Mouse (Mus musculus): Measurements from ENCODE around the gene Ifnlr1. TPM values are rescaled to one million over a fixed set of nuclear protein-coding genes. Genes with fewer than 3 reads are reported as not detected.
A peak's percentile ranks its signal among the peaks of the same experiment; 100 is the strongest.

The Ifnlr1 gene
- total RNA-seq, 1 experiment: 3.3 TPM

DNA sequence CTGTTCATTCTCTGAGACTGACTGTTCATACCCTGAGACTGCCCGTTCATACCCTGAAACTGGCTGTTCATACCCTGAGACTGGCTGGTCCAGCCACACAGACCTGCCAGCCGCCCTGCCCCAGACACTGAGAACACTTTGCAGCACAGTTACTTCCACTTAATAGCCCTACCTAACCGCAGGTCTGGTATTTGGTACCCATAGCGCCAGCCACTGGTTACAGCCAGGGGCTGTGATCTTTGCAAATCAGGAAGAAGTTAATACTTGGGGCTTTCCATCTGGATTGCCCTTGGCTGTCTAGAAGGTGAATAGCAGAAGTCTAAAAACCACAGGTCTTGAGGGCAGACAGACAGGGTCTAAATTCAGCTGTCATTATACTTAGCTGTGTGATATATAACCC lies 6.8 kb upstream of the Ifnlr1 start:
- Histone ChIP-seq H3K27ac (ENCODE audit: insufficient read depth, low read depth, low read length, poor library complexity, severe bottlenecking) (no peak overlapping the region), H3K9ac (ENCODE audit: insufficient read depth, low read depth, low read length, poor library complexity, severe bottlenecking) (no peak overlapping the region), H3K36me3 (ENCODE audit: control insufficient read depth, insufficient read depth, low read length, poor library complexity, severe bottlenecking) (no peaks in the 10 kb centered on the region), H3K4me3 (ENCODE audit: insufficient read depth in 1 of 2, low read depth in 1 of 2, low read length in 2 of 2, poor library complexity in 1 of 2, severe bottlenecking in 1 of 2) (no peak overlapping the region), H3K9me3 (ENCODE audit: control insufficient read depth, insufficient read depth, low read depth, low read length) (no peaks in the 10 kb centered on the region), H3K4me1 (ENCODE audit: control insufficient read depth in 2 of 2, insufficient read depth in 2 of 2, low read length in 2 of 2, poor library complexity in 1 of 2) (peaks cover 1 to 11% of the 10 kb centered on the region in 2 experiments; a peak in 2 of 4 replicates)
- in situ Hi-C loops (cut with MboI; ENCODE audit: low sequenced_read_pairs in 2 of 2, unreplicated experiment in 2 of 2): no loop called here
- no peak for DNase-seq (ENCODE audit: low read depth, low spot score)
- TF ChIP-seq MAFK (IDR thresholded peaks at IDR 0.05; ENCODE audit: insufficient read depth, low read depth, low read length) (no peak), ZNF384 (IDR thresholded peaks at IDR 0.05; ENCODE audit: low read depth, low read length) (no peak), CHD2 (IDR thresholded peaks at IDR 0.05; ENCODE audit: low read depth, low read length) (no peak), HCFC1 (IDR thresholded peaks at IDR 0.05; ENCODE audit: borderline replicate concordance, insufficient read depth, low read length) (no peak), ZC3H11A (IDR thresholded peaks at IDR 0.05; ENCODE audit: borderline replicate concordance, low read depth, low read length) (no peak)

DNA sequence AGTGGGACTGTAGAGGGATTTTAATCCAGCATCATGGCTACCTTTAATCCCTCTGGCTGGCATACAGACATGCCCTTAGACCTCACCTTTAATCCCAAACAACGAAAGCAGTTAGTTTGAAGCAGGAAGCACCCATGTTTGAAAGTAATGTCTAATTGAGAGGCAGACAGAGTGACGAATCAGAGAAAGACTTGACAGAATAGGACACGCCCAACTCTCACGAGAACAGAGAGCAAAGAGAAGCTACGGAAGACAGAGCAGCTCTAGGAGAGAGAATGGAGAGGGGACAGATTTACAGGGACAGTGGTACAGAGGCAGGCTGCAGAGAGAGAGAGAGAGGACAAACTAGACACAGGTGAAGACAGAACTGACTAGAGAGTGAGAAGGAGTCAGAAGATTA lies 4.3 kb upstream of the Ifnlr1 start:
- DNase-seq (ENCODE audit: low read depth, low spot score): no peak
- in situ Hi-C loops (cut with MboI; ENCODE audit: low sequenced_read_pairs in 2 of 2, unreplicated experiment in 2 of 2): no loop called here
- TF ChIP-seq CHD2 (IDR thresholded peaks at IDR 0.05; ENCODE audit: low read depth, low read length): peak; percentile 93
- no peak for TF ChIP-seq ZNF384 (IDR thresholded peaks at IDR 0.05; ENCODE audit: low read depth, low read length)
- Histone ChIP-seq H3K9ac (ENCODE audit: insufficient read depth, low read depth, low read length, poor library complexity, severe bottlenecking) (peak overlapping the region; percentile 29; the same call in 1 of the 2 replicates), H3K27ac (ENCODE audit: insufficient read depth, low read depth, low read length, poor library complexity, severe bottlenecking) (no peak overlapping the region; the same call in 1 of the 2 replicates), H3K36me3 (ENCODE audit: control insufficient read depth, insufficient read depth, low read length, poor library complexity, severe bottlenecking) (no peaks in the 10 kb centered on the region), H3K9me3 (ENCODE audit: control insufficient read depth, insufficient read depth, low read depth, low read length) (no peaks in the 10 kb centered on the region), H3K4me3 (ENCODE audit: insufficient read depth in 1 of 2, low read depth in 1 of 2, low read length in 2 of 2, poor library complexity in 1 of 2, severe bottlenecking in 1 of 2) (peak overlapping the region in 1 of 2 experiments; percentile 10; a peak in 1 of 4 replicates), H3K4me1 (ENCODE audit: control insufficient read depth in 2 of 2, insufficient read depth in 2 of 2, low read length in 2 of 2, poor library complexity in 1 of 2) (peaks cover 0 to 2% of the 10 kb centered on the region in 2 experiments; a peak in 1 of 4 replicates)

DNA sequence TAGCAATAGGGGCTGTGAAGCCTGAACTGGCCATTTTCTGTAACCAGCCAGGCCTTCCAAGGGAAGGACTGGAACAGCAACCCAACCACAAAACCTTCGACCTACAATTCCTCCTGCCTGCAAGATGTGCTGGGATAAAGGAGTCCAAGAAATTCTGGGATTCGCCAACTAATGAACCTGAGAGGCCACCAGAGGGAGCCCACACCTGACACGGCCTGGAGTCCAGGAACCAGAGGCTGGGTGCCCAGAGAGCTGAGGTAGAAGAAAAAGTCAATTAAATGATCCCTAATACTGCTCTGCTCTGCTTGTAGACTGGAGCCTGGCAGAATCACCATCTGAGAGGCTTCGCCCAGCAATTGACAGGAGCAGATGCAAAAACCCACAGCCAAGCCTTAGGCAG lies 2.5 kb upstream of the Ifnlr1 start:
- H3K36me3 ChIP-seq (ENCODE audit: control insufficient read depth, insufficient read depth, low read length, poor library complexity, severe bottlenecking): no peaks in the 10 kb centered on the region
- in situ Hi-C loops (cut with MboI; ENCODE audit: low sequenced_read_pairs in 2 of 2, unreplicated experiment in 2 of 2): no loop called here
- no peak for TF ChIP-seq ZC3H11A (IDR thresholded peaks at IDR 0.05; ENCODE audit: borderline replicate concordance, low read depth, low read length)
- no peak overlapping the region for H3K27ac ChIP-seq (ENCODE audit: insufficient read depth, low read depth, low read length, poor library complexity, severe bottlenecking)
- H3K9me3 ChIP-seq (ENCODE audit: control insufficient read depth, insufficient read depth, low read depth, low read length): no peaks in the 10 kb centered on the region
- DNase-seq (ENCODE audit: low read depth, low spot score): peak; percentile 51
- peaks cover 0 to 2% of the 10 kb centered on the region in 2 experiments; a peak in 1 of 4 replicates for H3K4me1 ChIP-seq (ENCODE audit: control insufficient read depth in 2 of 2, insufficient read depth in 2 of 2, low read length in 2 of 2, poor library complexity in 1 of 2)
- no peak overlapping the region for H3K4me3 ChIP-seq (ENCODE audit: insufficient read depth in 1 of 2, low read depth in 1 of 2, low read length in 2 of 2, poor library complexity in 1 of 2, severe bottlenecking in 1 of 2)
- H3K9ac ChIP-seq (ENCODE audit: insufficient read depth, low read depth, low read length, poor library complexity, severe bottlenecking): no peak overlapping the region

DNA sequence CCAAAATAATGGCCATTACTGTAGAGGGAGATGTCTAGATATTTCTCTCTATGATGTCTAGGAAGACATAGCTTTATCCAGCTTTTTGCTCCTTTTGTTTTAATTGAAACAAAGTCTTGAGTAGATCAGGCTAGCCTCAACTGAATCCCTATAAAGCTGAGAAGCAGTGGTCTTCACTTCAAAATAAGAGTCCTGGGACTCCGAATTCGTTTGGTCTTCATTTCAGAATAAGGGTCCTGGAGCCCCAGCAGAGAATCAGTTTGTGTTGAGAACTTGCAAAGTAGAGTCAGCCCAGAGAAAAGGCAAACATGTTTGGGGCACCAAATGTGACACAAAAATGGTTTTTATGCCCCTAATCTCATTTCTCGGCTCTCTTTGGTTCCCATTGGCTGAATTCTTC lies 1.4 kb upstream of the Ifnlr1 start:
- no peak for TF ChIP-seq HCFC1 (IDR thresholded peaks at IDR 0.05; ENCODE audit: borderline replicate concordance, insufficient read depth, low read length)
- TF ChIP-seq CHD2 (IDR thresholded peaks at IDR 0.05; ENCODE audit: low read depth, low read length): peak; percentile 67
- no peak for TF ChIP-seq ZNF384 (IDR thresholded peaks at IDR 0.05; ENCODE audit: low read depth, low read length)
- no peak for TF ChIP-seq MAFK (IDR thresholded peaks at IDR 0.05; ENCODE audit: insufficient read depth, low read depth, low read length)
- peak; percentile 31; the same call in 1 of the 2 replicates for TF ChIP-seq ZC3H11A (IDR thresholded peaks at IDR 0.05; ENCODE audit: borderline replicate concordance, low read depth, low read length)
- H3K9me3 ChIP-seq (ENCODE audit: control insufficient read depth, insufficient read depth, low read depth, low read length): no peaks in the 10 kb centered on the region
- peaks cover 0 to 2% of the 10 kb centered on the region in 2 experiments; a peak in 1 of 4 replicates for H3K4me1 ChIP-seq (ENCODE audit: control insufficient read depth in 2 of 2, insufficient read depth in 2 of 2, low read length in 2 of 2, poor library complexity in 1 of 2)
- H3K36me3 ChIP-seq (ENCODE audit: control insufficient read depth, insufficient read depth, low read length, poor library complexity, severe bottlenecking): no peaks in the 10 kb centered on the region
- H3K27ac ChIP-seq (ENCODE audit: insufficient read depth, low read depth, low read length, poor library complexity, severe bottlenecking): no peak overlapping the region
- no peak overlapping the region for H3K9ac ChIP-seq (ENCODE audit: insufficient read depth, low read depth, low read length, poor library complexity, severe bottlenecking)
- no peak overlapping the region for H3K4me3 ChIP-seq (ENCODE audit: insufficient read depth in 1 of 2, low read depth in 1 of 2, low read length in 2 of 2, poor library complexity in 1 of 2, severe bottlenecking in 1 of 2)
- no peak for DNase-seq (ENCODE audit: low read depth, low spot score)
- in situ Hi-C loops (cut with MboI; ENCODE audit: low sequenced_read_pairs in 2 of 2, unreplicated experiment in 2 of 2): no loop called here

DNA sequence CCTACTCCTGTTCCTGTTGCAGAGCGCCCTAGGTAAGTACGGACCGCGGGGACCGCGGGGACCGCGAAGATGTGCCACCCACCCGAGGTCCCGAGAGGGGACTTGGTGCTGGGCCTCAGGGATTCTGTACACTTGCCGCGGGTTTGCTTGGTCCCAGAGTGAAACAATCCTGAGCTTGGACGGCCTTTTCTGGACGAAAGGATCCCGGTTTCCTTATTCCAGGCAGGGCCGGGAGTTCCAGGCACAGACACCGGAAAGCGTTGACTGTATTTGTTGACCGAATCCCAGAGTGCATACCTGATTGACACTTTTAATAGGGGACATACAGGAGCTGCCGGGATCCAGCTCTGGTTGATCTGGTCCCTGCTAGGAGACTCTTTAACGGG lies 474 bp downstream of the Ifnlr1 start:
- Histone ChIP-seq H3K9me3 (ENCODE audit: control insufficient read depth, insufficient read depth, low read depth, low read length) (no peaks in the 10 kb centered on the region), H3K9ac (ENCODE audit: insufficient read depth, low read depth, low read length, poor library complexity, severe bottlenecking) (peak overlapping the region; percentile 72), H3K4me3 (ENCODE audit: insufficient read depth in 1 of 2, low read depth in 1 of 2, low read length in 2 of 2, poor library complexity in 1 of 2, severe bottlenecking in 1 of 2) (peak overlapping the region; percentile 71 to 73), H3K4me1 (ENCODE audit: control insufficient read depth in 2 of 2, insufficient read depth in 2 of 2, low read length in 2 of 2, poor library complexity in 1 of 2) (peaks cover 0 to 6% of the 10 kb centered on the region in 2 experiments; a peak in 1 of 4 replicates), H3K36me3 (ENCODE audit: control insufficient read depth, insufficient read depth, low read length, poor library complexity, severe bottlenecking) (no peaks in the 10 kb centered on the region), H3K27ac (ENCODE audit: insufficient read depth, low read depth, low read length, poor library complexity, severe bottlenecking) (no peak overlapping the region)
- in situ Hi-C loops (cut with MboI; ENCODE audit: low sequenced_read_pairs in 2 of 2, unreplicated experiment in 2 of 2): no loop called here
- no peak for DNase-seq (ENCODE audit: low read depth, low spot score)
- TF ChIP-seq MAFK (IDR thresholded peaks at IDR 0.05; ENCODE audit: insufficient read depth, low read depth, low read length) (no peak), ZNF384 (IDR thresholded peaks at IDR 0.05; ENCODE audit: low read depth, low read length) (no peak), ZC3H11A (IDR thresholded peaks at IDR 0.05; ENCODE audit: borderline replicate concordance, low read depth, low read length) (no peak), CHD2 (IDR thresholded peaks at IDR 0.05; ENCODE audit: low read depth, low read length) (no peak), HCFC1 (IDR thresholded peaks at IDR 0.05; ENCODE audit: borderline replicate concordance, insufficient read depth, low read length) (no peak)
